Mouse (Mus musculus): Measurements from ENCODE around the gene Gcg.

The Gcg gene

DNA sequence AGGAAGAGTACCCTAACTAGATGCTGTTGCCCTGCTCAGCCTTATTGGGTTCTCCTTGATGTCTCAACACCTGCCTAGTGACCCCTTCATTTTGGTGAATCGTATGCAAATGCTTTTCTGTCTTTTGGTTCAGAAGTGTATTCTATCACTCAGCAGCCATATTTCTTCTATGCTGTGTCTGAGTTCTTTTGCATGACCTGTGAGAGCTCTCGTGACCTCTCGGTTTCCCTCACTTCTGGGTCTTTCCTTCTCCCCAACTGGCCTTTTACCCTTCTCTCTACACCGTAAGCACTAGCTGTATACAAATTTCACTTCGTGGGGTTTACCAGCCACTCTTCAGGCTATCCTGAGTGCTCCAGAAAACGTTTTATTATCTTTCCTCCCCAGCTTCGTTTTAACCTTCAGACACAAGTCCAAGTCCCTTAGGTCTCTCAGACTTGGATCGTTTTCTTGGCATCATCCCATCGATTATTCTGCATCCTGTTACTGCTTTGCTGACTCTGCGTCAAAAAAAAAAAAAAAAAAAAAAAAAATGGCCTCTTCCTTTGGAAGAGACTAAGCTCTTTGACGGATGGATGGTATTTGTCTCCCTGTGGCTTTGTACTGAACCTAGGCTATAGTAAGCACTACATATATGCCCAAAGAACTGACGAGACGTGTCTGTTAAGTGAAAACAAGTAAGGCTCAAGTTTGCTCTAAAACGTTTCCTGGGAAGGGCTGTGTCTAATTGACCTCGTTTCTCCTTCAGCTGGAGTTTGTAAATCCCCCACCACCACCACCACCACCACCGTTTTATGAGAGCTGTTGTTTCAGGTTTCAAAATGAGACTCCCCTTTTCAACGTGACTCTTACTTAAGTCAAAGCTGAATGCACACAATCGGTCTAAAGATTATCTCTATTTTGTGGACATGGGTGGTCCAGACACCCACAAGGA lies 23.9 kb downstream of the Gcg start:
- DNase-seq: peak; percentile 11 to 13

DNA sequence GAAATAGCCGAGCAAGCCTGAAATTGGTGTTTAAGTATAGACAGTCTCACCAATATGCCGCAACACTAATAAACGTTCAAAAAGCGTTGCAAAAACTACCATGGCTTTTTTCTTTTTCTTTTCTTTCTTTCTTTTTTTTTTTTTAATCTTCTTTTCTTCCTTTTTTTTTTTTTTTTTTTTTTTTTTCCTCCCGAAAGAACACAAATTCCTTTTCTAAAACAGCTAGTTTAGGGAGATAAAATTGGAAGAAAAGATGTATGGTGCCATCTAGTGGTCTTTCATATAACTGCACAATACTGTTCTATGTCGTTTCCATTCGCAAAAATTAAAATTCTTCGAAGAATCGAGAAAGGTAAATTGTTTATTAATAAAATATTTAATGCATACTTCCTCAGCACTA lies 25.4 kb downstream of the Gcg start:
- peak; percentile 7 to 47 for DNase-seq

- no peak for DNase-seq
These were observed 28.5 kb downstream of the Gcg start for GRCm38 (mm10) chr2:62454991-62455390.

- DNase-seq: no peak
These were observed 29.4 kb downstream of the Gcg start for GRCm38 (mm10) chr2:62454033-62454432.

DNA sequence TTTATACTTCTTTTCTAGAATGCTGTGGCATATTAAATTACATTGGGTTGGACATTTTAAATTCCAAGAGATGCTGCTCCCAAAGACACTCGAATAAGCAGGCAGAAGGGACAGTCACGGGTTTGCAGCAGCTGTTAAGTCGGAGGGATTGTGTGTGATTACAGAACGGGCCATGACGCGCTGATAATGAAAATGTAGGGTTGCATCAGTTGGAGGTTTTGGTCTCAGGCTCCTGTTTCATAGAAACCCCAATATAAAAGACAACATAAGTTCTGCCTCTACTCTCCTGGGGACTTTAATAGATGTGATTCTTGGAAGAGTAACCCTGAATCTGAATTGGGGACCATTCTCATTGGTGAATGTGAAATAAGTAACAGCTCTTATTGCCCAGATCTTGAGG lies 33.1 kb downstream of the Gcg start:
- DNase-seq: no peak

GRCm38 (mm10) chr2:62449692-62450346 lies 33.6 kb downstream of the Gcg start:
- no peak for DNase-seq

DNA sequence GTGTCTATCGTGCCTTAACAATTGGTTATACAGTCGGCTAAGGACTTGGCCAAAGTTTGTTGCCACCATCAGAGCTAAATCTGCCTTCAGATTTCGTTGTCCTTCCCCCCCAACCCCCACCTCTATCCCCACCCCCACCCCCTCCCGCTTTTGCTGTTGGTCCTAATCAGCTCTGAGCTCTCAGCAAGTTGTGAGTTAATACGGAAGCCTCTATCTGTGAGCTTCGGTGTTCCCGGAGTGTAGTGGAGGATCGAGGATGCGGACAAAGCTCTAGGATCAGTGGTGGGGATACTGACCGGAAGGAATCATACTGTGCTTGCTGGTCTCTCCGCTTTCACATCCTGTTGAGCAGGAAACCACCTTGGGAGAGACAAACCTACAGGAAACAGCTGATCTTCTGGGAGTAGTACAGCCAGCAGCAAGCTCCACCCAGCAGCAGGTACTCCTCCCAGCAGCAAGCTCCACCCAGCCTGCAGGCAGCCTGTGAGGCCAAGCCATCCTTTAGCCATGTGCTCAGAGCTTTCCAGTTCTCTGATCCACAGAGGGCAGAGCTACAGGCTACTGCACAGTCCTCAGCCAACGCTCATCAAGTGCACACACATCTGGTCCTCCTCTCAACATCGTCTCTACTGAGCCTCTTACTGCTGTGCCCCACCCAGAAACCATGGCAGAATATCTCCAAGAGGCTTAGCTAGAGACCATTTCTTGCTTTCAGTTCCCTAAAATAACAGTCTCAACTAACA lies 42.5 kb downstream of the Gcg start:
- DNase-seq: no peak

DNA sequence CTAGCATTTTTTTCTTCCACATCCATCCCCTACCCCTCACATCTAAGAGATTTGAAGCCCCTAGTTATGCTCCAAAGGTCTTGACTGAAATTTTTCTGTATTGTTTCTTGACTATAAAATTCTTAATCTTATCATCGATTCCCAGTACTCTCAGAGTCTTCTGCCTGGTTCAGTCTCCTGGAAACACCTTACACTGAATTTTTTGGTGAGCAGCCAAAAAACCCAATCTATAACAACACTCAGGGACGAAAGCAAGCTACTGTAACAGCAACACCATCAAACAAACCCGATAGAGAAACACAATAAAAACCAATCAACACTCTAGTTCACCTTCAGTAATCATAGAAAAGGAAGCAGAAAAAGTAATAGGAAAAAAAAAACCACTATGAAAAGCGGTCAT lies 43.4 kb downstream of the Gcg start:
- DNase-seq: no peak

GRCm38 (mm10) chr2:62431245-62431795 lies 52.1 kb downstream of the Gcg start:
- DNase-seq: no peak

- DNase-seq: peak; percentile 16 to 34
These were observed 57.5 kb downstream of the Gcg start for GRCm38 (mm10) chr2:62425941-62426340.
